Mouse (Mus musculus) stomach, embryonic 15.5 days (tissue): ENCODE results near the gene Rgs16. TPM values are rescaled to one million over a fixed set of nuclear protein-coding genes. Genes with fewer than 3 reads are reported as not detected.

ENCODE experiments used
- ATAC-seq: fragments of 200-750 bp; cut with Nextera tagmentation; 2 replicates; pipeline ENCODE4 v1.8.0; 2017; ENCODE audit warnings: low read depth, moderate number of reproducible peaks, moderate TSS enrichment; ENCODE audit not compliant: insufficient read depth, low FRiP score
- H3K27ac ChIP-seq: fragments of 300-500 bp; sonication (generic); 2 replicates; pipeline ENCODE4 v1.5.1; 2015; ENCODE audit warnings: mild to moderate bottlenecking, inconsistent platforms
- H3K27me3 ChIP-seq: fragments of 300-500 bp; sonication (generic); replicated peaks from 2 replicates; pipeline ENCODE4 v1.6.1; 2015; ENCODE audit warnings: inconsistent platforms
- H3K36me3 ChIP-seq: fragments of 300-500 bp; sonication (generic); 2 replicates; pipeline ENCODE4 v1.6.1; 2015; ENCODE audit warnings: inconsistent platforms
- H3K4me1 ChIP-seq: fragments of 300-500 bp; sonication (generic); 2 replicates; pipeline ENCODE4 v1.6.1; 2015; ENCODE audit warnings: inconsistent platforms
- H3K4me2 ChIP-seq: fragments of 300-500 bp; sonication (generic); 2 replicates; pipeline ENCODE4 v1.6.1; 2015; ENCODE audit warnings: mild to moderate bottlenecking, inconsistent platforms
- H3K4me3 ChIP-seq: fragments of 300-500 bp; sonication (generic); replicated peaks from 2 replicates; pipeline ENCODE4 v1.5.1; 2015; ENCODE audit warnings: inconsistent platforms
- H3K9ac ChIP-seq: fragments of 300-500 bp; sonication (generic); 2 replicates; pipeline ENCODE4 v1.6.1; 2015; ENCODE audit warnings: inconsistent platforms
- H3K9me3 ChIP-seq: fragments of 300-500 bp; sonication (generic); 2 replicates; pipeline ENCODE4 v1.6.1; 2016; ENCODE audit warnings: inconsistent platforms
- WGBS: fragments of 180-500 bp; shearing (Covaris S2); methylation state at CpG from one replicate; pipeline ENCODE4 v1.1.7; 2015; 5-methylcytosine and 5-hydroxymethylcytosine counted together
- polyA plus RNA-seq: library from polyadenylated mRNA; unstranded; fragments of >200 nt; fragmentation: Nextera tagmentation; extraction: Ambion mirVana; gene quantifications from 2 replicates; pipeline ENCODE4 v1.2.1, GENCODE M21; 2015

Gene Rgs16
- polyA plus RNA-seq, 1 experiment from 2014 or later, result 4.5 TPM

- H3K4me3 ChIP-seq, result no peak overlapping the region
- no peak overlapping the region for H3K9ac ChIP-seq
- H3K36me3 ChIP-seq, result no peaks in the 10 kb centered on the region
- WGBS, result 80% methylated on average over 3 of the region's 3 CpGs
- H3K27ac ChIP-seq, result no peak overlapping the region
- H3K9me3 ChIP-seq, result no peaks in the 10 kb centered on the region
- ATAC-seq, result no peak
- H3K4me2 ChIP-seq, result no peak overlapping the region
- H3K27me3 ChIP-seq, result no peaks in the 10 kb centered on the region
- H3K4me1 ChIP-seq, result no peaks in the 10 kb centered on the region
Measured at GRCm38 (mm10) chr1:153794241-153794640, 54.1 kb downstream of the Rgs16 start.

Other genes starting within 250 kb of the Rgs16 start
- 16.6 and 17.6 TPM in 2 replicates for gene Npl, start 190.3 kb upstream of the Rgs16 start, polyA plus RNA-seq
- gene Rgs8, start 87.3 kb upstream of the Rgs16 start, polyA plus RNA-seq, result 0.34 and 0.41 TPM in 2 replicates
- 13.8 and 15.5 TPM in 2 replicates for gene Rnasel, start 9.1 kb downstream of the Rgs16 start, polyA plus RNA-seq
- 0.08 and 0.15 TPM in 2 replicates for gene Rgsl1, start 103.8 kb downstream of the Rgs16 start, polyA plus RNA-seq
- 0.17 and 0.26 TPM in 2 replicates for gene Teddm1b, start 134.0 kb downstream of the Rgs16 start, polyA plus RNA-seq
- not detected in 2 replicates for gene Teddm1a, start 151.4 kb downstream of the Rgs16 start, polyA plus RNA-seq
- 122 and 124 TPM in 2 replicates for gene Glul, start 159.6 kb downstream of the Rgs16 start, polyA plus RNA-seq
- 0.64 and 0.72 TPM in 2 replicates for gene Teddm2, start 159.9 kb downstream of the Rgs16 start, polyA plus RNA-seq